Mouse (Mus musculus): ENCODE measurements at regions not wholly inside any gene's neighbourhood (a gene's known extent, or its start where the extent isn't known, plus 50 kb on each side); places are given as distances from the start of the nearest gene placed in this dataset.
"Not testable (repeated sequence)": the region's sequence is repeated elsewhere in the genome, so short reads cannot be mapped to it uniquely, and the experiment has no call there.

GRCm38 (mm10) chr8:78077122-78077521 lies 136.0 kb upstream of the Ttc29 start:
- peak; percentile 82 for DNase-seq

GRCm38 (mm10) chr8:78081395-78081794 lies 131.7 kb upstream of the Ttc29 start:
- DNase-seq = not testable (repeated sequence)

- no peak for DNase-seq
Measured at GRCm38 (mm10) chr8:78083012-78083411, 130.1 kb upstream of the Ttc29 start.

GRCm38 (mm10) chr8:78086361-78086760 lies 126.7 kb upstream of the Ttc29 start:
- DNase-seq = peak; percentile 44

GRCm38 (mm10) chr8:78090382-78091122 lies 122.5 kb upstream of the Ttc29 start:
- peak; percentile 21 for DNase-seq

- DNase-seq = no peak
Measured at GRCm38 (mm10) chr8:78096383-78096782, 116.7 kb upstream of the Ttc29 start.

GRCm38 (mm10) chr8:78098191-78098745 lies 114.8 kb upstream of the Ttc29 start:
- peak; percentile 32 for DNase-seq

GRCm38 (mm10) chr8:78099091-78099490 lies 114.0 kb upstream of the Ttc29 start:
- peak; percentile 79 for DNase-seq

GRCm38 (mm10) chr8:78107339-78107738 lies 105.8 kb upstream of the Ttc29 start:
- DNase-seq = no peak

- no peak for DNase-seq
Measured at GRCm38 (mm10) chr8:78110003-78110649, 103.0 kb upstream of the Ttc29 start.

GRCm38 (mm10) chr8:78113105-78113504 lies 100.0 kb upstream of the Ttc29 start:
- no peak for DNase-seq

GRCm38 (mm10) chr8:78114512-78114911 lies 98.6 kb upstream of the Ttc29 start:
- DNase-seq = no peak

GRCm38 (mm10) chr8:78117191-78117590 lies 95.9 kb upstream of the Ttc29 start:
- DNase-seq = no peak

GRCm38 (mm10) chr8:78118493-78118892 lies 94.6 kb upstream of the Ttc29 start:
- DNase-seq = peak; percentile 62

GRCm38 (mm10) chr8:78119682-78120081 lies 93.4 kb upstream of the Ttc29 start:
- peak; percentile 13 for DNase-seq

- peak; percentile 49 for DNase-seq
Measured at GRCm38 (mm10) chr8:78124248-78124647, 88.8 kb upstream of the Ttc29 start.

GRCm38 (mm10) chr8:78127852-78128251 lies 85.2 kb upstream of the Ttc29 start:
- DNase-seq = peak; percentile 62

- no peak for DNase-seq
Measured at GRCm38 (mm10) chr8:78129061-78129460, 84.0 kb upstream of the Ttc29 start.

- not testable (repeated sequence) for DNase-seq
Measured at GRCm38 (mm10) chr8:78139514-78139913, 73.6 kb upstream of the Ttc29 start.

- no peak for DNase-seq
Measured at GRCm38 (mm10) chr8:78147170-78147569, 65.9 kb upstream of the Ttc29 start.

GRCm38 (mm10) chr8:78148006-78148405 lies 65.1 kb upstream of the Ttc29 start:
- DNase-seq = no peak

GRCm38 (mm10) chr8:78154873-78155272 lies 58.2 kb upstream of the Ttc29 start:
- no peak for DNase-seq

- DNase-seq = no peak
Measured at GRCm38 (mm10) chr8:78162046-78162445, 51.1 kb upstream of the Ttc29 start.
